In genomic region chr5:28004487-28004827, GRCm38 (mm10) we compare ENCODE assay signal across 23 mouse cellular contexts.
DNase-seq lines count a peak whose midpoint lies in the region; ATAC-seq and TF ChIP-seq lines count a peak whose summit lies in the region.
"Had no signal": no experiment of that assay in that cellular context is flagged by ENCODE, and none has a peak within 500 bp of the region (broad histone marks: within the 10 kb centered on the region; RNA-seq: fewer than 3 reads in every experiment).

No protein-coding gene starts in this region.

- no peak for TF ChIP-seq EP300 in liver, postnatal 0 days (IDR thresholded peaks at IDR 0.05; ENCODE audit: low read depth)
- no peak for TF ChIP-seq EP300 in stomach, postnatal 0 days (optimal IDR thresholded peaks at IDR 0.05)

- H3K4me1 ChIP-seq in heart, embryonic 10.5 days, result no peaks in the 10 kb centered on the region
- no peaks in the 10 kb centered on the region for H3K4me1 ChIP-seq in heart, embryonic 12.5 days (replicated peaks)
- H3K4me1 ChIP-seq in liver, postnatal 0 days (ENCODE audit: insufficient read depth), result peaks cover 18% of the 10 kb centered on the region
- H3K4me1 ChIP-seq in stomach, postnatal 0 days (replicated peaks; ENCODE audit: control insufficient read depth, insufficient read depth), result no peaks in the 10 kb centered on the region
- H3K4me1 ChIP-seq: embryonic facial prominence, embryonic 10.5 days; embryonic facial prominence, embryonic 15.5 days; forebrain, embryonic 13.5 days; intestine, embryonic 15.5 days; limb, embryonic 13.5 days; midbrain, embryonic 13.5 days had no signal

- no peaks in the 10 kb centered on the region for H3K36me3 ChIP-seq in heart, embryonic 10.5 days
- no peaks in the 10 kb centered on the region for H3K36me3 ChIP-seq in heart, embryonic 12.5 days
- H3K36me3 ChIP-seq in liver, postnatal 0 days (replicated peaks; ENCODE audit: insufficient read depth, low read length), result no peaks in the 10 kb centered on the region
- no peaks in the 10 kb centered on the region for H3K36me3 ChIP-seq in stomach, postnatal 0 days (ENCODE audit: control insufficient read depth, insufficient read depth, low read length)
- H3K36me3 ChIP-seq: embryonic facial prominence, embryonic 10.5 days; embryonic facial prominence, embryonic 15.5 days; intestine, embryonic 15.5 days; limb, embryonic 13.5 days; liver, embryonic 15.5 days; midbrain, embryonic 13.5 days had no signal

- H3K9ac ChIP-seq in heart, embryonic 12.5 days, result no peak overlapping the region
- H3K9ac ChIP-seq in liver, postnatal 0 days (replicated peaks), result no peak overlapping the region
- H3K9ac ChIP-seq in stomach, postnatal 0 days (ENCODE audit: low read length), result no peak overlapping the region
- H3K9ac ChIP-seq: embryonic facial prominence, embryonic 15.5 days; forebrain, embryonic 13.5 days; intestine, embryonic 15.5 days; limb, embryonic 13.5 days; liver, embryonic 15.5 days; midbrain, embryonic 13.5 days had no signal

- no peaks in the 10 kb centered on the region for H3K27me3 ChIP-seq in heart, embryonic 10.5 days (ENCODE audit: insufficient read depth, poor library complexity, severe bottlenecking)
- no peaks in the 10 kb centered on the region for H3K27me3 ChIP-seq in heart, embryonic 12.5 days (replicated peaks)
- H3K27me3 ChIP-seq in liver, postnatal 0 days (ENCODE audit: insufficient read depth, low read length), result no peaks in the 10 kb centered on the region
- no peaks in the 10 kb centered on the region for H3K27me3 ChIP-seq in stomach, postnatal 0 days (ENCODE audit: control insufficient read depth, insufficient read depth, low read length)
- H3K27me3 ChIP-seq: embryonic facial prominence, embryonic 15.5 days; forebrain, embryonic 13.5 days; intestine, embryonic 15.5 days; limb, embryonic 13.5 days; liver, embryonic 15.5 days; midbrain, embryonic 13.5 days had no signal

- no peak overlapping the region for H3K4me3 ChIP-seq in heart, embryonic 10.5 days
- no peak overlapping the region for H3K4me3 ChIP-seq in heart, embryonic 12.5 days
- no peak overlapping the region for H3K4me3 ChIP-seq in liver, postnatal 0 days (ENCODE audit: low read depth, low read length)
- no peak overlapping the region for H3K4me3 ChIP-seq in stomach, postnatal 0 days (ENCODE audit: low read depth, low read length)
- H3K4me3 ChIP-seq: embryonic facial prominence, embryonic 10.5 days; embryonic facial prominence, embryonic 15.5 days; forebrain, embryonic 13.5 days; intestine, embryonic 15.5 days; limb, embryonic 13.5 days; liver, embryonic 15.5 days; midbrain, embryonic 13.5 days had no signal

- TF ChIP-seq CTCF in liver, postnatal 0 days (IDR thresholded peaks at IDR 0.05; ENCODE audit: low read depth), result no peak
- TF ChIP-seq CTCF in stomach, postnatal 0 days (IDR thresholded peaks at IDR 0.05; ENCODE audit: low read depth), result no peak

- peak; percentile 7 for DNase-seq in heart, embryonic 10.5 days (ENCODE audit: low spot score)
- DNase-seq in liver, postnatal 0 days, result no peak
- no peak for DNase-seq in liver
- peak; percentile 9 for DNase-seq in stomach, postnatal 0 days (ENCODE audit: low spot score)
- no peak for DNase-seq in cerebellum, postnatal 25 days
- DNase-seq: adrenal gland, postnatal 25 days; cerebellum, adult 18-20 months; cerebellum, postnatal 10 days; gastrocnemius, postnatal 25 days; kidney, adult 9 months; kidney, postnatal 10 days; right cerebral cortex, adult 18-20 months; spleen, adult 18-20 months had no signal

- H3K4me2 ChIP-seq in heart, embryonic 12.5 days, result no peak overlapping the region
- no peak overlapping the region for H3K4me2 ChIP-seq in liver, postnatal 0 days (ENCODE audit: low read depth, low read length)
- H3K4me2 ChIP-seq in stomach, postnatal 0 days (replicated peaks; ENCODE audit: low read depth), result no peak overlapping the region
- H3K4me2 ChIP-seq: embryonic facial prominence, embryonic 15.5 days; forebrain, embryonic 13.5 days; intestine, embryonic 15.5 days; limb, embryonic 13.5 days; liver, embryonic 15.5 days; midbrain, embryonic 13.5 days had no signal

- H3K27ac ChIP-seq in heart, embryonic 10.5 days, result no peak overlapping the region
- H3K27ac ChIP-seq in heart, embryonic 12.5 days (ENCODE audit: poor library complexity, severe bottlenecking), result no peak overlapping the region
- peak overlapping the region; percentile 80 for H3K27ac ChIP-seq in liver, postnatal 0 days (ENCODE audit: low read depth)
- H3K27ac ChIP-seq in stomach, postnatal 0 days (replicated peaks), result no peak overlapping the region
- H3K27ac ChIP-seq: embryonic facial prominence, embryonic 10.5 days; embryonic facial prominence, embryonic 15.5 days; forebrain, embryonic 13.5 days; intestine, embryonic 15.5 days; limb, embryonic 13.5 days; liver, embryonic 15.5 days; midbrain, embryonic 13.5 days had no signal

- no peaks in the 10 kb centered on the region for H3K9me3 ChIP-seq in heart, embryonic 10.5 days
- no peaks in the 10 kb centered on the region for H3K9me3 ChIP-seq in heart, embryonic 12.5 days (replicated peaks)
- H3K9me3 ChIP-seq in liver, postnatal 0 days (ENCODE audit: low read length), result no peaks in the 10 kb centered on the region
- no peaks in the 10 kb centered on the region for H3K9me3 ChIP-seq in stomach, postnatal 0 days (ENCODE audit: control insufficient read depth, low read length)
- H3K9me3 ChIP-seq: embryonic facial prominence, embryonic 10.5 days; embryonic facial prominence, embryonic 15.5 days; forebrain, embryonic 13.5 days; intestine, embryonic 15.5 days; limb, embryonic 13.5 days; liver, embryonic 15.5 days; midbrain, embryonic 13.5 days had no signal

- ATAC-seq in heart, embryonic 12.5 days (ENCODE audit: insufficient number of reproducible peaks, low FRiP score), result no peak
- ATAC-seq in liver, postnatal 0 days, result no peak
- peak; percentile 66 for ATAC-seq in common myeloid progenitor, adult 5-6 weeks (replicated peaks; ENCODE audit: low read depth, poor library complexity, severe bottlenecking)
- ATAC-seq in stomach, postnatal 0 days (ENCODE audit: low FRiP score, low TSS enrichment), result no peak
- ATAC-seq: forebrain, embryonic 13.5 days; hindbrain, embryonic 16.5 days; midbrain, embryonic 13.5 days had no signal

Comparison
In these comparisons a context has a peak if more than half of its experiments do, and no peak if none do; other contexts are left out.
1. DNase-seq: peak in heart, embryonic 10.5 days (single experiment) and stomach, postnatal 0 days (single experiment); none in liver, postnatal 0 days (single experiment), liver (single experiment) and cerebellum, postnatal 25 days (0 of 2).